Mouse (Mus musculus) monocyte, adult 5-6 weeks (primary cell): ENCODE results near the gene Gm9736. TPM values are rescaled to one million over a fixed set of nuclear protein-coding genes. Genes with fewer than 3 reads are reported as not detected.
"Not testable (repeated sequence)": the region's sequence is repeated elsewhere in the genome, so short reads cannot be mapped to it uniquely, and the experiment has no call there.

Experiments used
- ATAC-seq: fragments of 153-309, 156-312 bp; replicated peaks from 2 replicates; pipeline ENCODE4 v1.8.0; 2017; ENCODE audit warnings: mild to moderate bottlenecking; ENCODE audit not compliant: low TSS enrichment, insufficient number of reproducible peaks, severe bottlenecking, poor library complexity, low FRiP score
- total RNA-seq: library from RNA; stranded (forward); fragments of 200-1000, 200-491, 200-594 nt; gene quantifications from 3 replicates; pipeline ENCODE4 v1.2.3, GENCODE M21; 2017

Gene Gm9736
- total RNA-seq, 1 experiment from 2014 or later: not detected

DNA sequence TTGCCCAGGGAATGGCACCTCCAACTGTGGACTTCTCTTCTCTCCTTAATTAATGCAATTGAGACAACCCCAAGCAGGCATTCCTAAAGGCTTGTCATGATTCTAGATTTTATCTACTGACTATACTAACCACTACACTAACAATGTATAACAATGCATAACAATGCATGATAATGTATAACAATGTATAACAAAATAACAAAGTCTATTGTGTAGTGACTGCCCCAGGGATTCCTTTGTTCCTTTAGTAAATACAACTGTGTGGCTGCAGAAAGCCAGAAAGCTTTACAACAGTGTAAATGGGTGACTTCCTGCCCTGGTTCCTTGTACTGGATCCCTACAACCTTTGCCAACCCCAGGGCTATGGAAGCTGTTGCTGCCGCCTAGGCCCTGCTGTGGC is 15.2 kb downstream of the Gm9736 start:
- no peak for ATAC-seq

DNA sequence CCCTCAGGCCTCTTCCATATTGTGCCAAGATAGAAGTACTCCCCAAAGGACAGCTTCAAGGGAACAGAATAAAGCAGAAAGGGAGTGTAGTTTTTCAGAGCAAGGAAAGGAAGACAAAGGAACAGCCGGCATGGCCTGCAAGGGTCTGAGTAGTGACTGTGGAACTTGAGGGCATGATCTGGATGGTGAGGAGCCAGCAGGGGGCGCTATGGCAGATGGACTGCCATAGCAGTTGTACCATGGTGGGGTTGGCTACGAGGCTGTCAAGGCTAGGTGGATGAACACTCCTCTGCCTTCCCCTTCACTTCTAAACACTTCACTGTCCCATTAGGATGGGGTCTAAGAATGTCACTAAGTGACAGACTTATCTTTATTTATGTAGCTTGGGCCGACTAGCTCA is 21.9 kb downstream of the Gm9736 start:
- no peak for ATAC-seq

DNA sequence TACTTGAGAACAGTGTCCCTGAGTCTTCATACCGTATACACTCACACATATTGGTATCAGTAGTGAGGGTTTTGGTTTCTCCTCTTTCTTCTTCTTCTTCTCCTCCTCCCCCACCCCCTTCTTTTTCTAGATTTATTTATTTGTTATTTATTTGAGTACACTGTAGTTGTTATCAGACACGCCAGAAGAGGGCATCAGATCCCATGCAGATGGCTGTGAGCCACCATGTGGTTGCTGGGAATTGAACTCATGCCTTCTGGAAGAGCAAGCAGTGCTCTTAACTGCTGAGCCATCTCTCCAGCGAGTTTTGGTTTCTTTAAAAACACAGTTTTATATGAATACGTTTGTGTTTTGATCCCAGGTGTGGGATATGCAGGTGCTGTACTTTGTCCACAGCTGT is 22.9 kb downstream of the Gm9736 start:
- no peak for ATAC-seq

DNA sequence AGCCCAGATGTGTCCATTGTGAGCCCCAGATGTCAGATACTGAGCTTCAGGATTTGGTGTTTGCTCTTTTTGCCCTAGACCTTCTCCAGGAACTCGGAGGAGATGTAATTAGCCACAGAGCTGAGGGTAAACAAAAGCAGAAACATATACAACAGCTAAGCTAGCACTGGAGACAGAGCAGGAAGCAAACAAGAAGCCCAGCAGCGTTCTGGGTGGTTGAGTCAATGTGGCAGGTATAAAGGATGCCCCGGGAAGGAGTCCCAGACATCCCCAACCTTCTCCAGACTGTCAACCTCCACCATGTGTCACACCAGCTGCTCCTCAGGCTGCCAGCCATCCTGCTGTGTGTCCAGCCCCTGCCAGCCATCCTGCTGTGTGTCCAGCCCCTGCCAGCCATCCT is 25.0 kb downstream of the Gm9736 start, which contains the start of gene Gm10100:
Gene Gm10100 (plus strand): TSS at position 301 of the 400 bp plus-strand sequence.
- no peak for ATAC-seq

DNA sequence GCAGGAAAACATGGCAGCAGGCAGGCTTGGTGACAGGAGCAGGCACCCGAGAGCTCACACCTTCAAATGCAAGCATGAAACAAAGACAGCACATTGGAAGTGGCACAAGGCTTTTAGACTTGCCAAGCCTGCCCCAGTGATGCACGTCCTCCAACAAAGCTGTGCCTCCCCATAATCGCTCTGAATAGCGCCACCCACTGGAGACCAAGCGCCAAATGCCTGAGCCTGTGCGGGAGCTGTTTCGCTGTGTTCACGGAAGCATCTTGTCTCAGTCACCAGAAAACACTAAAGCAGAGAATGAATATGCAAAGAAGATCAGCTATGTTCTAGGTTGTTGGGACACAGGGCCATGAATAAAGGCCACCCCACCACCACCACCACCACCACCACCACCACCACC is 26.3 kb downstream of the Gm9736 start:
- no peak for ATAC-seq

DNA sequence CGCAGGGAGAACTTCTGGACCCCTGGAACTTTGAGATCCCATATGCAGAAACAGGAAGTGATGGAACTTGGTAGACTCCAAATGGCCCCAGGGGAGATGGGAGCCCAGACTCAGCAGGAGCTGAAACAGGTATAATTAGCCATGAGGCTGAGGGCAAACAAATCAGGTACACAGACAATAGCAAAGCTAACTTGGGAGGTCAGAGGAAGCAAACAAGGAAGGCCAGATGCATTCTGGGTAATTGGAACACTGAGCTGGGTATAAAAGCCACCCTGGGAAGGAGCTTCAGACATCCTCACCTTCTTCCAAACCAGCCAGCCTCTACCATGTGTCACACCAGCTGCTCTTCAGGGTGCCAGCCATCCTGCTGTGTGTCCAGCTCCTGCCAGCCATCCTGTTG is 30.9 kb downstream of the Gm9736 start, which contains the start of gene Krtap12-1:
Gene Krtap12-1 (plus strand): TSS at position 301 of the 400 bp plus-strand sequence.
- ATAC-seq: not testable (repeated sequence)

DNA sequence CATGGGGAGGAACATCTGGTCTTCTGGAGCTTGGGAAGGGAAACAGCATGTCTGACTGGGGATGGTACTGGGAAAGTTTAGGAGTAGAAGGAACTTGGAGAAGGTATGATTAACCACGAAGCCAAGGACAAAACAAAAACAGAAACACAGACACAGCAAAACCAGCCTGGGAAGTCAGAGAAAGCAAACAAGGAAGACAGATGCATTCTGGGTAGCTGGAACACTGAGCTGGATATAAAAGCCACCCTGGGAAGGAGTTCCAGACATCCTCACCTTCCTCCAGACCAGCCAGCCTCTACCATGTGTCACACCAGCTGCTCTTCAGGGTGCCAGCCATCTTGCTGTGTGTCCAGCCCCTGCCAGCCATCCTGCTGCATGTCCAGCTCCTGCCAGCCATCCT is 35.6 kb downstream of the Gm9736 start, which contains the start of gene Gm10142:
Gene Gm10142 (plus strand): TSS at position 301 of the 400 bp plus-strand sequence.
- no peak for ATAC-seq

DNA sequence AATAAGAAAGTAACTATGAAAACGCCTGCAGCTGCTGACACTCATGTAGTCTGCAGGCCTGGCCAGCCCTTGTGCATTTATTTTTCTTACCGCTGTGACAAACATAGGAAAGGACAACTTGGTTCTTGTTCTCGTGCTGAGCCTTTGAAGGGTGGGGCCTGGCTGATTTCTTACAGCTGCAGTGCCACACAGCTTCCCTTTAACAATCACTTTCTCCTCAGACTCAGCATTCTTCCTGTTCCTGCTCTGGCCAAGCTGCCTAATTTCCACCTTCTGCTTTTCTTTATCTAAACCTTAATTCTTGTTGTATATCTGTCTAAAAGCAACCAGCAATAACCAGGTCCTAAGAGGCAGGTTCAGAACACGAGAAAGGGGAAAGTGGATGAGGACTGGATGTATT is 37.4 kb downstream of the Gm9736 start:
- ATAC-seq: no peak

DNA sequence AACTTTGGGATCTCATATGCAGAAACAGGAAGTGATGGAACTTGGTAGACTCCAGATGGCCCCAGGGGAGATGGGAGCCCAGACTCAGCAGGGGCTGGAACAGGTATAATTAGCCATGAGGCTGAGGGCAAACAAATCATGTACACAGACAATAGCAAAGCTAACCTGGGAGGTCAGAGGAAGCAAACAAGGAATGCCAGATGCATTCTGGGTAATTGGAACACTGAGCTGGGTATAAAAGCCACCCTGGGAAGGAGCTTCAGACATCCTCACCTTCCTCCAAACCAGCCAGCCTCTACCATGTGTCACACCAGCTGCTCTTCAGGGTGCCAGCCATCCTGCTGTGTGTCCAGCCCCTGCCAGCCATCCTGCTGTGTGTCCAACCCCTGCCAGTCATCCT is 40.0 kb downstream of the Gm9736 start, which contains the start of gene Gm10024:
Gene Gm10024 (plus strand): TSS at position 301 of the 400 bp plus-strand sequence.
- ATAC-seq: not testable (repeated sequence)

DNA sequence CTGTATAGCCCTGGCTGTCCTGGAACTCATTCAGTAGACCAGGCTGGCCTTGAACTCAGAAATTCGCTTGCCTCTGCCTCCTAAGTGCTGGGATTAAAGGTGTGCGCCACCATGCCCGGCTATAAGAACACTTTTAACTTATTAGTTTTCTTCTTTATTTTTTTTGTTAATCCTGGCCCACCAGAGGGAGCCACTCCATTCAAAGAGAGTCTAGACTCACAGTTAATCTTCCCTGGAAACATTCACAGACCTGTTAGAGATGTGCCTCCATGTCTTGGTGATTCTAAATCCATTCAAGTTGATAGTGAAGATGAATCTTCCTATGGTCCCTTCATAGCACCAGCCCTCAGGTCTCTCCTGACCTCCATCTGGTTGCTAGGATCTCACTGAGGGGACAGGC is 41.3 kb downstream of the Gm9736 start:
- no peak for ATAC-seq

DNA sequence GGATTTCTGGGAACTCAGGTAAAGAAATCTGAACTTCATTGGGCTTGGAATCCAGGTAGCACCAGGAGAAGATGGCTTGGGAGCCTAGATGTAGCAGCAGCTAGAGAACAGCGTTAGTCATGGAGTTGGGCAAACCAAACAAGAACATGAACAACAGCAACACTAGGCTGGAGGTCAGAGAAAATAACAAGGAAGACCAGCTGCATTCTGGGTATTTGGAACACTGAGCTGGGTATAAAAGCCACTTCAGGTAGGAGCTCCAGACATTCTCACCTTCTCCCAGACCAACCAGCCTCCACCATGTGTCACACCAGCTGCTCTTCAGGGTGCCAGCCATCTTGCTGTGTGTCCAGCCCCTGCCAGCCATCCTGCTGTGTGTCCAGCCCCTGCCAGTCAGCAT is 44.8 kb downstream of the Gm9736 start, which contains the start of gene Gm10272:
Gene Gm10272 (plus strand): TSS at position 301 of the 400 bp plus-strand sequence.
- ATAC-seq: no peak

Other genes with a start within 250 kb of the Gm9736 start
- 24.9 to 35.4 TPM (median 27.8 TPM) in 3 replicates for gene Fam207a, start 235.6 kb downstream of the Gm9736 start, total RNA-seq
- 1,034 to 1,189 TPM (median 1,065 TPM) in 3 replicates for gene Itgb2, start 221.1 kb downstream of the Gm9736 start, total RNA-seq
- gene Pttg1ip, start 169.6 kb downstream of the Gm9736 start, total RNA-seq: 79.9 to 128 TPM (median 104 TPM) in 3 replicates
- gene Sumo3, start 145.3 kb downstream of the Gm9736 start, total RNA-seq: 84.2 to 128 TPM (median 126 TPM) in 3 replicates
- 1.7 to 5.5 TPM in 2 of 3 replicates, not detected in the other for gene Gm49325, start 145.2 kb downstream of the Gm9736 start, total RNA-seq
- 60.6 to 127 TPM (median 70.3 TPM) in 3 replicates for gene Ube2g2, start 129.1 kb downstream of the Gm9736 start, total RNA-seq
- gene Tspear, start 64.8 kb downstream of the Gm9736 start, total RNA-seq: not detected in 3 replicates
- gene Gm19402, start 60.6 kb downstream of the Gm9736 start, total RNA-seq: not detected in 3 replicates
- not detected in 3 replicates for gene Gm9508, start 54.1 kb downstream of the Gm9736 start, total RNA-seq
- gene Gm10272, start 44.7 kb downstream of the Gm9736 start, total RNA-seq: not detected in 3 replicates
- gene Gm10024, start 39.9 kb downstream of the Gm9736 start, total RNA-seq: not detected in 3 replicates
- not detected in 3 replicates for gene Gm10142, start 35.5 kb downstream of the Gm9736 start, total RNA-seq
- not detected in 3 replicates for gene Krtap12-1, start 30.8 kb downstream of the Gm9736 start, total RNA-seq
- gene Gm10100, start 24.9 kb downstream of the Gm9736 start, total RNA-seq: not detected in 3 replicates
- not detected in 3 replicates for gene Gm18596, start 8.7 kb downstream of the Gm9736 start, total RNA-seq
- gene Gm3233, start 8.3 kb upstream of the Gm9736 start, total RNA-seq: not detected in 3 replicates
- gene Gm3238, start 20.0 kb upstream of the Gm9736 start, total RNA-seq: not detected in 3 replicates
- not detected in 3 replicates for gene Gm7138, start 25.6 kb upstream of the Gm9736 start, total RNA-seq
- gene Gm3250, start 31.2 kb upstream of the Gm9736 start, total RNA-seq: not detected in 3 replicates
- gene Gm7137, start 36.8 kb upstream of the Gm9736 start, total RNA-seq: not detected in 3 replicates
- gene Gm9639, start 43.7 kb upstream of the Gm9736 start, total RNA-seq: not detected in 3 replicates
- gene Gm19668, start 47.8 kb upstream of the Gm9736 start, total RNA-seq: not detected in 3 replicates
- not detected in 3 replicates for gene Gm9507, start 60.5 kb upstream of the Gm9736 start, total RNA-seq
- gene Gm2696, start 63.3 kb upstream of the Gm9736 start, total RNA-seq: not detected in 3 replicates
- gene Krtap10-4, start 75.7 kb upstream of the Gm9736 start, total RNA-seq: not detected in 3 replicates
- not detected in 3 replicates for gene Krtap10-10, start 84.6 kb upstream of the Gm9736 start, total RNA-seq
- gene Gm36176, start 95.4 kb upstream of the Gm9736 start, total RNA-seq: not detected in 3 replicates
- not detected in 3 replicates for gene Gm10318, start 101.5 kb upstream of the Gm9736 start, total RNA-seq
- not detected in 3 replicates for gene Gm3285, start 110.6 kb upstream of the Gm9736 start, total RNA-seq
- not detected in 3 replicates for gene Lrrc3, start 151.2 kb upstream of the Gm9736 start, total RNA-seq
- 27.0 to 37.5 TPM (median 35.8 TPM) in 3 replicates for gene Trpm2, start 219.2 kb upstream of the Gm9736 start, total RNA-seq
- 4.8 to 8.2 TPM (median 5.5 TPM) in 3 replicates for gene 1810043G02Rik, start 227.2 kb upstream of the Gm9736 start, total RNA-seq